Mouse (Mus musculus) left cerebral cortex, adult 18-20 months (tissue): ENCODE data around the gene Gm8922. TPM values are rescaled to one million over a fixed set of nuclear protein-coding genes. Genes with fewer than 3 reads are reported as not detected.
"Not testable (repeated sequence)": the region's sequence is repeated elsewhere in the genome, so short reads cannot be mapped to it uniquely, and the experiment has no call there.

Experiments
- DNase-seq, 2 experiments: peaks; one replicate each; pipeline ENCODE4 v3.0.0; 2021 to 2022; ENCODE audit warnings: low spot score in 2 of 2, mixed read lengths in 1 of 2
- long read RNA-seq, 2 experiments: library from polyadenylated mRNA; stranded (forward); transcript quantifications; one replicate each; pipeline ENCODE4 v2.0.0; 2021
- total RNA-seq, 2 experiments: library from RNA; stranded (reverse); gene quantifications; 2 replicates each; pipeline ENCODE4 v1.2.3; 2021

Gene Gm8922
- not detected for total RNA-seq
- long read RNA-seq, experiment 1, result 0 reads
- long read RNA-seq, experiment 2, result 0 reads

GRCm38 (mm10) chr5:11681659-11682058 is at the start of gene Gm8922:
TSS of gene Gm8922 (plus strand) at chr5:11681959.
- DNase-seq, result not testable (repeated sequence)

Other genes starting within 250 kb of the Gm8922 start
- gene Gm8906, start 179.3 kb upstream of the Gm8922 start, total RNA-seq, result not detected
- not detected for gene Gm6460, start 87.0 kb upstream of the Gm8922 start, total RNA-seq
- gene Gm8926, start 88.6 kb downstream of the Gm8922 start, total RNA-seq, result not detected
- not detected for gene Gm6465, start 163.6 kb downstream of the Gm8922 start, total RNA-seq
- not detected for gene 4933402N22Rik, start 236.1 kb downstream of the Gm8922 start, total RNA-seq